Mouse (Mus musculus) E14TG2a.4 (cell line): ENCODE data around the gene Sugp1.

Experiments
- CTCF ChIP-seq: conservative IDR thresholded peaks from 2 replicates; pipeline ENCODE4 v1.5.1; 2014; ENCODE audit warnings: low read length
- NANOG ChIP-seq: IDR thresholded peaks from 2 replicates; pipeline ENCODE4 v1.6.1; 2014; ENCODE audit warnings: borderline replicate concordance, low read length, mixed read lengths
- POU5F1 ChIP-seq: IDR thresholded peaks from 2 replicates; pipeline ENCODE4 v1.6.1; 2014; ENCODE audit warnings: low read length, borderline replicate concordance

DNA sequence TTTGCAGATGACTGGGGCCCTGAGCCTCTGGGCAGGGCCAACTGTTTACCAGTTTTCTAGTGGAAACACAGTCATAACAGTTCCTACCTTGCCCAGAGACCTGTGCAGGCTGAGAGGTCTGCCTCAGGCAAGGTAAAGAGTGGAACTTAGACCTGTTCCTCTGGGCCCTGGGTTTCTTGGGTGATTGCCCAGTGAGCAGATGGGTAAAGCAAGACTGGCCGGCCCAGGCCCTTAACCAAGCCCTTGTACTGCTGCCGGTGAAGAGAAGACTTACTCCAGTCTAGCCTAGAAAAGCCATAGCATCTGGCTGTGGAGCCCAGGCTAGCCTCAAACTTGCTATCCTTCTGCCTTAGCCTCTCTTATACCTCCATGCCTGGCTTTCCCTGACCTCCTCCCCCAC, 39.4 kb downstream of the Sugp1 start:
- TF ChIP-seq CTCF (no peak), NANOG (no peak), POU5F1 (no peak)
